Mouse (Mus musculus) hindbrain, embryonic 10.5 days (tissue): ENCODE results near the gene Itpkc. TPM values are rescaled to one million over a fixed set of nuclear protein-coding genes. Genes with fewer than 3 reads are reported as not detected.

ENCODE experiments used
- DNase-seq: peaks from one replicate; pipeline ENCODE4 v3.0.0-alpha.2; 2017; ENCODE audit warnings: low spot score
- H3K27ac ChIP-seq: fragments of 300-500 bp; sonication (generic); 2 replicates; pipeline ENCODE4 v1.5.1; 2016; ENCODE audit warnings: mild to moderate bottlenecking, moderate library complexity
- H3K27me3 ChIP-seq: fragments of 300-500 bp; sonication (generic); 2 replicates; pipeline ENCODE4 v1.6.1; 2016; ENCODE audit warnings: mild to moderate bottlenecking; ENCODE audit not compliant: poor library complexity, insufficient read depth, severe bottlenecking
- H3K36me3 ChIP-seq: fragments of 300-500 bp; sonication (generic); 2 replicates; pipeline ENCODE4 v1.6.1; 2016; ENCODE audit warnings: mild to moderate bottlenecking, moderate library complexity
- H3K4me1 ChIP-seq: fragments of 300-500 bp; sonication (generic); replicated peaks from 2 replicates; pipeline ENCODE4 v1.6.1; 2016; ENCODE audit warnings: mild to moderate bottlenecking
- H3K4me3 ChIP-seq: fragments of 300-500 bp; sonication (generic); 2 replicates; pipeline ENCODE4 v1.5.1; 2016; ENCODE audit warnings: mild to moderate bottlenecking, moderate library complexity
- H3K9me3 ChIP-seq: fragments of 300-500 bp; sonication (generic); 2 replicates; pipeline ENCODE4 v1.6.1; 2016; ENCODE audit warnings: mild to moderate bottlenecking, moderate library complexity
- WGBS: fragments of 180-500 bp; shearing (Covaris S2); methylation state at CpG from one replicate; pipeline ENCODE4 v1.1.7; 2016; 5-methylcytosine and 5-hydroxymethylcytosine counted together
- polyA plus RNA-seq: library from polyadenylated mRNA; unstranded; fragments of >200 nt; fragmentation: Nextera tagmentation; extraction: Ambion mirVana; gene quantifications from 2 replicates; pipeline ENCODE4 v1.2.1, GENCODE M21; 2016

Gene Itpkc
- polyA plus RNA-seq, 1 experiment from 2014 or later, result 6.8 TPM

DNA sequence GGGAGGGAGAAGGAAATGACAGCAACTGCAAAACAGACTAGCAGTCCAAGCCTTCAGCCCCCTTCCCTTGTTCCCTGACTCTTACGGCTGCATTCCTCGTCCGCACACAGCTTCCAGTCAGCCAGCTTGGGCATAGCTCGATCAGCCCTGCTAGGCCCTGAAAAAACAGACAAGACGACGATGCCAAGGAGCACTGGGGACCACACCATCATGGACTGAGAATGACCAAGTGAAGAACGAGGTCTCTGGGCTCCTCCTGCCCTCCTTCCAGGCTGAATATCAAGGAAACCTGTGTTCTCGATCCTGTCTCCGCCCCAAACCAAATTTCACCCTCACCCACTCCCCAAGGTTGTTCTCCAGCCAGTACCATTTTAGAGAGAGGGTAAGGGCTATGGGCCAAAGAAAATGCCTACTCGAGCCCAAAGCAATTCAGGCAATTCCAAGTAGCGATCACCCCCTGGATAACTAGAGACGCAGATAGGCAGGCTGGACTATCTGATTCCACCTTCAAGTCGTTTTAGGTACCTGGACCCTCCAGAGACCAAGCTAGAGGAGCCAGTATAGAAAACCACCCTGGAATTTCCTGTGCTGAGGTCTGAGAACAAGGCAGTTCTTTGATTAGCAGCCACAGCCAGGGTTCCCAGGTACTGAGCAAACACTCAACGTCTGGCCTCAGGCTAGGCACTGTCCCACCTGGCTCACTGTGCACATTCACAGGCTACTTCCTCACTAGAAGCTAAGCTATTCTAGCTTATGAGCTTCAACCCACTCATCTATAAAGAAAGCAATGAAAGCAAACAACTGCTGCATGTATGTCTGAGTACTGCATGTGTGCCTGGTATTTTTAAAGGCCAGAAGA lies 47.4 kb downstream of the Itpkc start, which contains the start of the genes Gm21983 and Mia:
TSS of gene Gm21983 (minus strand) at position 250 of the 859 bp plus-strand sequence.
TSS of gene Mia (minus strand) at position 321 of the 859 bp plus-strand sequence.
- Histone ChIP-seq H3K27ac (no peak within 1 kb of the TSS), H3K9me3 (peaks cover 10% of the 10 kb centered on the region; the same call in 1 of the 2 replicates), H3K4me1 (peaks cover 19% of the 10 kb centered on the region), H3K27me3 (no peaks in the 10 kb centered on the region), H3K36me3 (peaks cover 34% of the 10 kb centered on the region), H3K4me3 (no peak within 1 kb of the TSS)
- no peak for DNase-seq
- WGBS, result 73% methylated on average over 14 of the region's 14 CpGs

DNA sequence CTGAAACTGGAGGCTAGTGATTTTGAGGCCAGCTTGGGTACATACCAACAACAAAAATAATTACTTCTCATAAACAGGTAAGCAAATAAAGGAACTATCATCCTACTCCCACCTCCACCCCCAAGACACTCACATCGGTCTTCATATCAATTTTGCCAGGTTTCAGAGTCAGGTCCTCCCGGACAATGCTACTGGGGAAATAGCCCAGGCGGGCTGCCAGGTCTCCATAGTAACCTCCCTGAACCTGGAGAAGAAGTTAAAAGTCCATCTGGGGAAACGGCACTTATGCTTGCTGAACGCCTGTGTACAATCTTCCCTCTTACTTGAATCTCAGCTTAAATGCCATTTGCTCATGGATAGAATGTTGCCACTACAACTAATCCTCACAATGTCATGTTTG lies 48.4 kb downstream of the Itpkc start:
- Histone ChIP-seq H3K4me3 (no peak overlapping the region), H3K27me3 (no peaks in the 10 kb centered on the region), H3K27ac (no peak overlapping the region), H3K4me1 (peaks cover 19% of the 10 kb centered on the region), H3K9me3 (peaks cover 1% of the 10 kb centered on the region; the same call in 1 of the 2 replicates), H3K36me3 (peaks cover 31% of the 10 kb centered on the region)
- DNase-seq, result no peak
- 69% methylated on average over 5 of the region's 5 CpGs for WGBS

DNA sequence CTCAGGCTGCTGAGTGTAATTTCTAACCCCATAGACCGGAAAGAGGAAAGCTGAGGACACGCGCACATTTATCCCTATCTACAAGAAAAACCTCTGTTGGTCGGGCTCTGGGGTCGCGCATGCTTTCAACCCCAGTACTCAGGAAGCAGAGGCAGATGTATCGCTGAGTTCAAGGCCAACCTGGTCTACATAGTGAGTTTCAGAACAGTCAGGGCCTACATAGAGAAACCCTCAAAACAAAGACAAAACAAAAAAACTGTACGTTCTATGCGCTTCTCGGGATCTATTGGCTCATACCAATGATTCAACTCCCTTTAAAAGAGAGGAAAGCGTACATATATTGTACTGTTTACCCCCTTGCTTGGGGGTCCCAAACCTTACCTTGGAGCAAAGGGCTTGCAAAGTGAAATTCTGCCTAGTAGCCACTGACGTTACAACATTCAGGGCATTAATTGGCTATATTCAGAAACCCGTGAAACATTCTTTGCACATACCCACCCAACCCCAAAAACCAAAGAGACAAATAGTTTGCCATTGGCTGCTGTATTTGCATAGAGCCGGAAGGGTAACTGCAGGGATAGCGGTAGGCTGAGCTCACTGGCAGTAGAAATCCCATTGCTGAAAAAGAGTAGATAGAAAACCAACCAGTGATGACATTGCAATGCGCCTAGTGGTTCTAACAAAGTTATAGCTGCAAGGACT lies 49.1 kb downstream of the Itpkc start:
- Histone ChIP-seq H3K27me3 (no peaks in the 10 kb centered on the region), H3K4me1 (peaks cover 19% of the 10 kb centered on the region), H3K27ac (peak overlapping the region; percentile 90), H3K9me3 (no peaks in the 10 kb centered on the region), H3K36me3 (peaks cover 31% of the 10 kb centered on the region), H3K4me3 (peak overlapping the region; percentile 63)
- DNase-seq, result no peak
- WGBS, result 48% methylated on average over 16 of the region's 16 CpGs

DNA sequence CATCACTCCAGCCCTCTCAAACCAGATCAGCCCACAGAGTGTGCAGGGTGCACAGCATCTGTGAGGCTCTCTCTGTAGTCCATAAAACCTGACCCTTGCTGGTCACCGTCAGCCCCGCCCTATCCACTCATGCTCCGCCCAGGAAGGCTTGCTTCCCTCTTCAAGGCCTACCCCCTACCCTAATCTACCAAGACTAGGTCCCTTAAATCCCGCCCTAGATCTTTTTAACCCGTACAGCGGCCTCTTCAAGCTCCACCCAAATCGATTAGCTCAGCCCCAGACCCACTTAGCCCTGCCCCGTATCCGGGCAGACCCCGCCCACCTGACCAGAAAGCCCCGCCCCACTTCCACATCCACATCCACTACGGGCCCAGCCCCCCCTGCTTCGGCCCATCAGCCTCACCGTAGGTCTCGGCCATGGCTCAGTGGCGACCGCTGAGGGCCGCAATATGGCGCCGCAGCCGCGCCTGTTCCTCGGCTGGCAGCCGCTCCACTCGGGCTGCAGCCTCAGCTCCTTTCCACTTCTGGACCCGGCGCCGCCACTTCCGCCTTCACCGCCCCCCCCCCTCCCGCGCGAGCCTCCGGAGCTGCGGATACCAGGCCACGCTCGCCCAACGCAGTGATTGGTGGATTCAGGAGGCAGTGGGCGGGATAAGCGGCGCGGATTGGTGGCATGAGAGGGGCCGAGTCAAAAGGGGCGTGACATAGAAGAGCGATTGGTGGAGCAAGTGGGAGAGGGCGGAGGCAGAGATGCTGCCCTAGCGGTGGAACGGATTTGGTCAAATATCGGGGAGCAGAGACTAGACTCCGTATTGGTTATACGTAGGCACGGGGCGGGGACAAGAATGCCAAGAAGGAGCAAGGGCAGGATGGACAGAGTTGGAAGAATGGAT lies 49.9 kb downstream of the Itpkc start, which contains the start of gene Rab4b:
TSS of gene Rab4b (minus strand) at position 573 of the 893 bp plus-strand sequence.
- peaks cover 33% of the 10 kb centered on the region for H3K36me3 ChIP-seq
- peak within 1 kb of the TSS; percentile 63 for H3K4me3 ChIP-seq
- DNase-seq, result peak; percentile 100
- H3K9me3 ChIP-seq, result no peaks in the 10 kb centered on the region
- peaks cover 19% of the 10 kb centered on the region for H3K4me1 ChIP-seq
- H3K27ac ChIP-seq, result peak within 1 kb of the TSS; percentile 90
- under 1% methylated on average over 53 of the region's 53 CpGs for WGBS
- no peaks in the 10 kb centered on the region for H3K27me3 ChIP-seq

DNA sequence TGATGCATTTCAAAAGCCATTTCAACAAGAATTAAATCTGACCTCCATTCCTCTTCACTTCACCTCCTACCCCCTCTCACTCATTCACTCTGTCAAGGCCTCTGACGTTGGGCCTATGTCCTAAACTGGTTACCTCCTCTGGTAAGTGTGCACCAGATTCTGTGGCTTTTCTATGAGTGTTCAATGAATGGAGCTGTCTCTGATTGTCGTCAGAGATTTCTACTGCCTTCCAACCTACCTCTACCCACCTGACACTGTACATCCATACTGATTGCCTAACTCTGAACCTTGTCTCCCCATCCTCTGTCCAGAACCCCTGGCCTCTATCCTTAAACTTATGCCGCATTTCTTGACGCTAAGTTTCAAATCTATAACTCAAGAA lies 50.5 kb downstream of the Itpkc start:
- Histone ChIP-seq H3K4me3 (peak overlapping the region; percentile 63), H3K36me3 (peaks cover 32% of the 10 kb centered on the region), H3K9me3 (no peaks in the 10 kb centered on the region), H3K4me1 (peaks cover 19% of the 10 kb centered on the region), H3K27ac (peak overlapping the region; percentile 90), H3K27me3 (no peaks in the 10 kb centered on the region)
- WGBS, result 24% methylated on average over 4 of the region's 4 CpGs
- no peak for DNase-seq

DNA sequence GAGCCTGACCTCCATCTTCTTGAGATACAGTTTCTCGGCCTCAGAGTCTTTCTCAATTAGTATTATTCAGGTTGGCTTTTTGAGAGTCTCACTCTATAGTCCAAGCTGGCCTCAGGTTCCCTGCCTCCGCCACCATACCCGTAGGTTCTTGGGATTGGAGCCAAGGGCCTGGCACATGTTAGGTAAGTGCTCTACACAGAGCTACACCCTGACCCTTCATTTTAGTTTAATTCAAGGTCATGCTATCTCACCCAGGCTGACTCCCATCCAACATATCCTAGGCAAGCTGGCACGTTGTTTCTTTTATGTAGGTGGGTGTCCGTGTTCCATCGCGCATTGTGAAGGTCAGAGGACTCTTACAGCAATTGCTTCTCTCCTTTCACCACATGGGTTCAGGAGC lies 53.6 kb downstream of the Itpkc start:
- H3K27ac ChIP-seq, result no peak overlapping the region
- H3K4me3 ChIP-seq, result no peak overlapping the region
- no peak for DNase-seq
- H3K36me3 ChIP-seq, result peaks cover 52% of the 10 kb centered on the region
- WGBS, result 95% methylated on average over 7 of the region's 7 CpGs
- no peaks in the 10 kb centered on the region for H3K9me3 ChIP-seq
- H3K4me1 ChIP-seq, result peaks cover 16% of the 10 kb centered on the region
- H3K27me3 ChIP-seq, result no peaks in the 10 kb centered on the region

DNA sequence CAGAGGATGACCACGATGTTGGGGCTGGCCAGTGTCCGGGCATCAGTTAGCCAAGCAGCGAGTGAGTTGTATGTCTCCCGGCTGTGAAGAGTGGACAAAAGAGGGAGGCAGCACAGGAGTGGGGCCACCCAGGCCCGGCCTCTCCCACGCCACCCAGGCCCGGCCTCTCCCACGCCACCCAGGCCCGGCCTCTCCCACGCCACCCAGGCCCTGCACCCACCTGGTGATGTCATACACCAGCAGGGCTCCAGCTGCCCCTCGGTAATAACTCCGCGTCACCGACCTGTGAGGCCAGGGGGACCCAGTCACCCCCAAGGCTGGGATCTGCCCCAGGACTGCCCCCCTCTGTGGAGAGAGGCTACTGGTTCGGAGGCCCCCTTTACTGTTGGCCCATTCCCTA lies 54.0 kb downstream of the Itpkc start:
- WGBS, result 90% methylated on average over 15 of the region's 15 CpGs
- H3K27ac ChIP-seq, result no peak overlapping the region

DNA sequence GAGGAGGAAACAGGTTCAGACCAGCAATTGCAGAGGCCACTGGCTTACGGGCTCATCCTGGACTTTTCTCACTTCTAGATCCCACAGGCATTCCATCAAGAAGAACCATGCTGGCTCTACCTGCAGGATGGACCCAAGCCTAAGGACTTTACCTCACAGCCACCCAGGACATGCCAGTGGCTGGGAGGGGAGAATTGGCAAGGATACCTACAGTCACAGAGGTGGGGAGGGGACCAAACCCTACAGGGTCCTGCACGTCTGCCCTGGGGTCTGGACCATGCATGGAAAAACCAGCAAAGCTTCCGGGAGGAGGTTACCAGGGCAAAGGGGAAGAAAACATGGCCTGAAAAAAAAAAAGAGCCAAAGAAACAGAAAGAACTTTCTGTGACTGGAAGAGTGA lies 57.5 kb downstream of the Itpkc start:
- whole genome bisulfite sequencing, result 89% methylated on average over 3 of the region's 3 CpGs
- Histone ChIP-seq H3K9me3 (no peaks in the 10 kb centered on the region), H3K4me1 (peaks cover 7% of the 10 kb centered on the region), H3K27ac (no peak overlapping the region), H3K36me3 (peaks cover 55% of the 10 kb centered on the region), H3K4me3 (no peak overlapping the region), H3K27me3 (no peaks in the 10 kb centered on the region)
- no peak for DNase-seq

More for the DNA sequence above, 54.0 kb downstream of the Itpkc start:
- no peaks in the 10 kb centered on the region for H3K9me3 ChIP-seq
- peaks cover 12% of the 10 kb centered on the region for H3K4me1 ChIP-seq
- peaks cover 52% of the 10 kb centered on the region for H3K36me3 ChIP-seq
- H3K27me3 ChIP-seq, result no peaks in the 10 kb centered on the region
- DNase-seq, result no peak
- no peak overlapping the region for H3K4me3 ChIP-seq

DNA sequence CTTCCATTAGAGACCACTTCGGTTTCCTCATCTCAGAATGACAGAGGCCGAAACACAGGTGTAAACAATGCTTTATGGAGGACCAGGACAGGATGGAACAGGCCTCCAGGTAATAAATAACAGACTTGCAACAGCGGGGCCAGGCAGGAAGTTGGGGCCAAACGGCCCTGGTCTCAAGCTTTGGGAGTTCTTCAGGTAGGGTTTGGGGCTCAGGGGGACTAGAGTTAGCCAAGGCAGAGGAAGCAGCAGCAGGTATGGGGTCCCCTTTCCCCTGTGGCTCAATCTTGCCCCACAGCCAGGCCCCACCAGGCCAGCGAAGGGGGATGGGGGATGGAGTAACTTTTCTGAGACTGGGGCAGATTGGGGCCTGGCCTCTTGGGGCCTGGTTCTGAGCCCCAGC lies 60.1 kb downstream of the Itpkc start:
- Histone ChIP-seq H3K36me3 (peaks cover 54% of the 10 kb centered on the region), H3K4me3 (no peak overlapping the region), H3K27me3 (no peaks in the 10 kb centered on the region), H3K9me3 (no peaks in the 10 kb centered on the region), H3K4me1 (peaks cover 33% of the 10 kb centered on the region), H3K27ac (no peak overlapping the region)
- 90% methylated on average over 5 of the region's 5 CpGs for WGBS
- no peak for DNase-seq

DNA sequence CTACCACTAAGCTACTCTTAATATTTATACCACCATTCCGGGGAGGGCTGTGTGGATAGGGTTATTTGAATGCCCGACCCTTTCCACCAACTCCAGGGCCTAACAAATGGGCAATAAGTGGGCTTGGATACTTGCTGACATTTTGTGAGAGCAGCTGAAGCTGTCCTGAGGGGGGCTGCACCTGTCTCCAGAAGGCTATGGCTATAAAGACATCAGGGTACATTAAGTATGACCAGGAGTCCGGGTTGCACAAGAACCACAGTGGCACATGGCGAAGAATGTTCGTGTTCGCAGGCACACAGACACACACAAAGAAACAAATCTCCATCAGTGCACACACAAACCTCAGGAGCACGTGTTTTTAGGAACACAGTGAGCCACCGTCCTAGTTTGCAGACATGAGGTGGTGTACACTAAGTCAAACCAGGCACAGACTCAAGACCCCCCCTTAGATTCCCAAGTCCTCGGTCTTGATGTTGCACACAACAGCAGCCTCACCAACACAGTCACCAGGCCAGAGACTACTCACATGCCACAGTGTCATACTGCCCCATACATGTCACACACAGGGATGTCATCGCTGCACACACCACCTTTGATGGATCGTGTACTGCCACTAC lies 60.9 kb downstream of the Itpkc start:
- Histone ChIP-seq H3K4me3 (peak overlapping the region; percentile 69), H3K36me3 (peaks cover 54% of the 10 kb centered on the region), H3K27me3 (no peaks in the 10 kb centered on the region), H3K27ac (peak overlapping the region; percentile 99), H3K4me1 (peaks cover 41% of the 10 kb centered on the region), H3K9me3 (no peaks in the 10 kb centered on the region)
- WGBS, result 78% methylated on average over 11 of the region's 11 CpGs
- DNase-seq, result no peak

DNA sequence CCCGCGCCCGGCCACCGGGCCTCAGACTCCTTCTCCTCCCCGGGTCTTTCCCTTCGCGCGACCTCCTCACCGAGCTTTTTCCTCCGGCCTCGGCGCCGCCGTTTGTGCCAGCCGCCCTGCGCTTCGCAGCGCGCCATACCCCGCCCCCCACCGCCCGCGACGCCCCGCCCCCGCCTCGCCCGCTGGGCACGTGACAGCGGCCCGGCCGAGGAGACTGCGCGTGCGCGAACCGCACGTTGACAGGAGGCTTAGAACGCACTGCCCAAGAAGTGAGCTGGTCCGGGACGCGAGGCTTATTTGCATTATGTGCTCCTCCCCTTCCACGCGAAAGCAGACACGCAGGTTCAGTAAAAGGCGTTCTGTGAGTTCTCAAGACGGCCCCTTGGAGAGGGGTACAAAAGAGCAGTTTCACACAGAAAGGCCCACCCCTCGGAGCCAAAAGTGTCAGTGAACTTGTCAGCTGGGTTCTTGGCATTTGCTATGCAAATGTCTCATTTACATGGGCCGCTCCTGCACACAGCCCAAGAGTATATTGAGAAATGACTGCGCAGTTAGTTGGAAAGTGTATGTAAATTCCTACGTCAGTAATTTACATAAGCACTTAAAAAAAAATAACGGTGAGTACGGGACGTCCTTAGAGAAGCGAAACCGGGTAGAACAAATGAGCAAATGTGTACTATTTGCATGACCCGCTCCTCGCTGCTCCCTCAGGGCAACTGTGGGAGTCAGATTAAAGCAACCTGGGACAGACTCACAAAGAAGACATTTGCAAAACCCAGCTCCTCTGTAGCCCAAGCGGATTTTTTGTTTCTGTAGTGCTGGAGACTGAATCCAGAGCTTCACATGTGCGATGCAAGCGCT lies 61.6 kb downstream of the Itpkc start, which contains the start of gene Egln2:
TSS of gene Egln2 (minus strand) at position 189 of the 861 bp plus-strand sequence.
- Histone ChIP-seq H3K9me3 (no peaks in the 10 kb centered on the region), H3K4me1 (peaks cover 48% of the 10 kb centered on the region), H3K27ac (peak within 1 kb of the TSS; percentile 99), H3K27me3 (no peaks in the 10 kb centered on the region), H3K4me3 (peak within 1 kb of the TSS; percentile 69), H3K36me3 (peaks cover 54% of the 10 kb centered on the region)
- WGBS, result 2% methylated on average over 61 of the region's 61 CpGs
- peak; percentile 95 for DNase-seq
